Mouse (Mus musculus) E14TG2a.4 (cell line): ENCODE results near the gene Gtf2f2.

Experiments
- CTCF ChIP-seq: conservative IDR thresholded peaks from 2 replicates; pipeline ENCODE4 v1.5.1; 2014; ENCODE audit warnings: low read length
- POU5F1 ChIP-seq: IDR thresholded peaks from 2 replicates; pipeline ENCODE4 v1.6.1; 2014; ENCODE audit warnings: low read length, borderline replicate concordance

DNA sequence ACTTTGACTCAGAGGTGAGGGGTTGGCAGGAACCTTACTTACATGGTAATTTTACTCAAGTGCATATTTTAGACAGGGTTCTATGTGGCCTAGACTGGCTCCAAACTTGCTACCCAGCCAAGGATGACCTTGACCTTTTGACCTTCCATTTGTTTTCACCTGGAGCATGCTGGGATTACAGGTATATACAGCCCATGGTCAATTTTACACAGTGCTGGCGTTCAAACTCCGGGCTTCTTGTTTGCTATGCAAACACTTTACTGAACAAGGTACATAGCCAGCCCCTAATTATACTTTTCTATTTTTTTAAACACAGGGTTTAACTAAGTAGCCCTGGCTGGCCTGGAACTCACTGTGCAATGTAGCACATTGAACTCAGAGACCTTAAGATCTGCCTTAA lies 98.0 kb downstream of the Gtf2f2 start:
- TF ChIP-seq CTCF (no peak), POU5F1 (no peak)
